Mouse (Mus musculus) T-helper 1 cell (primary cell): Measurements from ENCODE around the gene Tnfaip8l1.

Experiments
- in situ Hi-C: fragments of 300-600 bp; cut with MboI, MseI; formaldehyde crosslinking; loops from one replicate; pipeline ENCODE4 v1.15.1; 2025; ENCODE audit warnings: high pct_unique_total_duplicates

Tnfaip8l1 gene

GRCm38 (mm10) chr17:56175416-56175815 lies 13.1 kb downstream of the Tnfaip8l1 start:
- in situ Hi-C loops = no loop called here

GRCm38 (mm10) chr17:56182975-56183657 lies 20.8 kb downstream of the Tnfaip8l1 start:
- in situ Hi-C loops = no loop called here

- in situ Hi-C loops = no loop called here
These were observed 21.4 kb downstream of the Tnfaip8l1 start, which contains the start of gene Mydgf for GRCm38 (mm10) chr17:56183658-56184103. Mydgf (minus strand) TSS chr17:56183920.

GRCm38 (mm10) chr17:56185281-56186141 lies 23.2 kb downstream of the Tnfaip8l1 start:
- in situ Hi-C loops = no loop called here

- in situ Hi-C loops = no loop called here
These were observed 29.0 kb downstream of the Tnfaip8l1 start for GRCm38 (mm10) chr17:56191266-56191665.

GRCm38 (mm10) chr17:56194357-56194756 lies 32.1 kb downstream of the Tnfaip8l1 start:
- in situ Hi-C loops = no loop called here

- in situ Hi-C loops = no loop called here
These were observed 32.5 kb downstream of the Tnfaip8l1 start for GRCm38 (mm10) chr17:56194765-56195164.

GRCm38 (mm10) chr17:56196860-56197259 lies 34.6 kb downstream of the Tnfaip8l1 start:
- in situ Hi-C loops = no loop called here

- in situ Hi-C loops = no loop called here
These were observed 38.3 kb downstream of the Tnfaip8l1 start for GRCm38 (mm10) chr17:56200586-56200985.

GRCm38 (mm10) chr17:56201642-56202041 lies 39.4 kb downstream of the Tnfaip8l1 start:
- in situ Hi-C loops = no loop called here

- in situ Hi-C loops = no loop called here
These were observed 40.2 kb downstream of the Tnfaip8l1 start for GRCm38 (mm10) chr17:56202476-56202875.

- in situ Hi-C loops = no loop called here
These were observed 41.5 kb downstream of the Tnfaip8l1 start for GRCm38 (mm10) chr17:56203729-56204128.

GRCm38 (mm10) chr17:56206276-56206884 lies 44.1 kb downstream of the Tnfaip8l1 start:
- in situ Hi-C loops = no loop called here

GRCm38 (mm10) chr17:56206986-56207674 lies 44.9 kb downstream of the Tnfaip8l1 start:
- in situ Hi-C loops = no loop called here

- in situ Hi-C loops = no loop called here
These were observed 45.8 kb downstream of the Tnfaip8l1 start for GRCm38 (mm10) chr17:56207963-56208530.

GRCm38 (mm10) chr17:56208821-56209220 lies 46.5 kb downstream of the Tnfaip8l1 start:
- in situ Hi-C loops = no loop called here

- in situ Hi-C loops = loop anchor here (5.0 kb wide), 1 partner anchor 316 kb away; no protein-coding TSS in a partner anchor
These were observed 48.8 kb downstream of the Tnfaip8l1 start for GRCm38 (mm10) chr17:56211090-56211489.

GRCm38 (mm10) chr17:56212676-56213075 lies 50.4 kb downstream of the Tnfaip8l1 start:
- in situ Hi-C loops = loop anchor here (5.0 kb wide), 1 partner anchor 315 kb away; no protein-coding TSS in a partner anchor

- in situ Hi-C loops = loop anchor here (5.0 kb wide), 1 partner anchor 313 kb away; no protein-coding TSS in a partner anchor
These were observed 52.0 kb downstream of the Tnfaip8l1 start for GRCm38 (mm10) chr17:56214229-56214628.

GRCm38 (mm10) chr17:56217670-56218069 lies 55.4 kb downstream of the Tnfaip8l1 start:
- in situ Hi-C loops = loop anchor here (5.0 kb wide), 1 partner anchor 40 kb away; the partner anchor contains the start of gene Fem1a
